Mouse (Mus musculus): ENCODE results near the gene Gm15293. TPM values are rescaled to one million over a fixed set of nuclear protein-coding genes. Genes with fewer than 3 reads are reported as not detected.

The Gm15293 gene
- not detected in 2 replicates for polyA plus RNA-seq (2012; rRNA removed)

DNA sequence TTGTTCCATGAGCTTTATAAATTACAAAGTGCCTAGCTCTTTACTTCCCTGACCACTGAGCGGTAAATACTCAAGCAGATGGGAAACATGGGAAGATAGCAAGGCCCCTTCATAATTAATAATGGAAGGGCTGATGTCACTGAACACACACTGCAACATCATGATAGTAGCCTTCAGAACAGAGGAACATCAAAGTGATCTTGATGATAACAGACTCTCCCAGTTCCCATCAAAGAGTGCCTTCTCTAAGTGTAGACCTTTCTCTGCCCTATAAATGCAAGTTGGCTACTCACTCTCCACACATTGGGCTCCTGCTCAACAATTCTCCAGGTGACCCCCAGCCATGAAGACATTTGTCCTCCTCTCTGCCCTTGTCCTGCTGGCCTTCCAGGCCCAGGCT is at the start of gene Gm15293:
Gene Gm15293 (plus strand): TSS at position 301 of the 400 bp plus-strand sequence.

GRCm38 (mm10) chr8:21161977-21162376 is 39.4 kb upstream of the Gm15293 start, which contains the start of gene Defa22:
TSS of gene Defa22 (plus strand) at chr8:21162277.

DNA sequence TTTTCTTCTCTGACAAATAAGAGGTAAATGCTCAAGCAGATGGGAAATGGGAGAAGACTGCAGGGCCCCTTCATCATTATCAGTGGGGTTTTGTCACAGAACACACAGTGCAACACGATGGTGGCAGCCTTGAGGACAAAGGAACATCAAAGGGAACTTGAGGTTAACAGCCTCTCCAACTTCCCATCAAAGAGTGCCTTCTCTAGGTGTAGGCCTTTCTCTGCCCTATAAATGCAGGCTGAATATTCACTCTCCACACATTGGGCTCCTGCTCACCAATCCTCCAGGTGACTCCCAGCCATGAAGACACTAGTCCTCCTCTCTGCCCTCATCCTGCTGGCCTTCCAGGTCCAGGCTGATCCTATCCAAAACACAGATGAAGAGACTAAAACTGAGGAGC is 10.0 kb upstream of the Gm15293 start, which contains the start of gene Defa31:
Gene Defa31 (plus strand): TSS at position 301 of the 400 bp plus-strand sequence.

Other genes starting within 250 kb of the Gm15293 start
- gene Defa21, start 176.0 kb upstream of the Gm15293 start, polyA plus RNA-seq (2012; rRNA removed), result not detected in 2 replicates
- gene Defa23, start 146.5 kb upstream of the Gm15293 start, polyA plus RNA-seq (2012; rRNA removed), result not detected in 2 replicates
- gene Defa35, start 136.5 kb upstream of the Gm15293 start, polyA plus RNA-seq (2012; rRNA removed), result not detected in 2 replicates
- gene Defa25, start 117.1 kb upstream of the Gm15293 start, polyA plus RNA-seq (2012; rRNA removed), result not detected in 2 replicates
- not detected in 2 replicates for gene Gm14851, start 105.5 kb upstream of the Gm15293 start, polyA plus RNA-seq (2012; rRNA removed)
- not detected in 2 replicates for gene Defa30, start 66.9 kb upstream of the Gm15293 start, polyA plus RNA-seq (2012; rRNA removed)
- not detected in 2 replicates for gene Defa22, start 39.3 kb upstream of the Gm15293 start, polyA plus RNA-seq (2012; rRNA removed)
- not detected in 2 replicates for gene Defa31, start 9.9 kb upstream of the Gm15293 start, polyA plus RNA-seq (2012; rRNA removed)
- not detected in 2 replicates for gene Gm15292, start 48.2 kb downstream of the Gm15293 start, polyA plus RNA-seq (2012; rRNA removed)
- not detected in 2 replicates for gene Defa27, start 114.0 kb downstream of the Gm15293 start, polyA plus RNA-seq (2012; rRNA removed)
- not detected in 2 replicates for gene Defa29, start 125.5 kb downstream of the Gm15293 start, polyA plus RNA-seq (2012; rRNA removed)
- not detected in 2 replicates for gene Defa2, start 177.0 kb downstream of the Gm15293 start, polyA plus RNA-seq (2012; rRNA removed)
- not detected in 2 replicates for gene Defa33, start 190.2 kb downstream of the Gm15293 start, polyA plus RNA-seq (2012; rRNA removed)
- gene Defa36, start 225.8 kb downstream of the Gm15293 start, polyA plus RNA-seq (2012; rRNA removed), result not detected in 2 replicates

Measured in colon, adult 2 months (tissue).